ENCODE assay signal across 14 mouse cellular contexts in the genomic region with DNA sequence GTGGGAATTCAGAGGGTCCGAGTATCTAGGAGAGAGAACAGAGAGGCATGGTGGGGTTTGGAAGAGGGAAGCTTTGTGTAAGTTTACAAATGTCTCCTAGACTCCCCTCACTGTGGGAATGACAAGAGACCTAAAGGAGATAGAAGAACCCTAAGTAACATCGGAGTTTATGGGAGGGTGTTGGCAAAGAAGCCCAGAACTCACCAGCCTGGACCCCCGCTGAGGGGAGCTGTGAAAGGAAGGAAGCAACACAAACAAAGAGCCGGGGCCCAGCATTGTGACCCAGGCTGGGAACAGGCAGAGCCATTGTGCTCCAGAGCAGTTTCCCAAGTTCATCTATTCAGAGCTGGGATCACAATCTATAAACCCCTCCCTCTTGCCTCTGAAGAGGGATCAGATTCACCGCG. TPM values are rescaled to one million over a fixed set of nuclear protein-coding genes. Genes with fewer than 3 reads are reported as not detected.
DNase-seq lines count a peak whose midpoint lies in the region; ATAC-seq lines count a peak whose summit lies in the region.
"Had no signal": no experiment of that assay in that cellular context is flagged by ENCODE, and none has a peak within 500 bp of the region (broad histone marks: within the 10 kb centered on the region; RNA-seq: fewer than 3 reads in every experiment).

No protein-coding gene starts in this region.

- intact Hi-C loops in left cerebral cortex, postnatal 4 days (cut with DNase I), result no loop called here
- intact Hi-C loops in left cerebral cortex, postnatal 10 days (cut with DNase I), result loop anchor here (10.0 kb wide), 1 partner anchor 499 kb away; no protein-coding TSS in a partner anchor

- WGBS in embryonic facial prominence, embryonic 10.5 days, result 28% methylated on average over 6 of the region's 6 CpGs
- WGBS in neural tube, embryonic 15.5 days, result 14% methylated on average over 6 of the region's 6 CpGs

- no peak overlapping the region for H3K4me3 ChIP-seq in embryonic facial prominence, embryonic 10.5 days
- no peak overlapping the region for H3K4me3 ChIP-seq in neural tube, embryonic 15.5 days (replicated peaks)
- H3K4me3 ChIP-seq: liver, embryonic 15.5 days had no signal

- no peaks in the 10 kb centered on the region for H3K36me3 ChIP-seq in embryonic facial prominence, embryonic 10.5 days (replicated peaks)
- H3K36me3 ChIP-seq in neural tube, embryonic 15.5 days, result no peaks in the 10 kb centered on the region
- H3K36me3 ChIP-seq: liver, embryonic 15.5 days had no signal

- peaks cover 10% of the 10 kb centered on the region for H3K4me1 ChIP-seq in embryonic facial prominence, embryonic 10.5 days
- H3K4me1 ChIP-seq in neural tube, embryonic 15.5 days, result 0 out of 2 replicates have a peak, but pooled peaks cover 4% of the 10 kb centered on the region
- H3K4me1 ChIP-seq: liver, embryonic 15.5 days had no signal

- H3K27me3 ChIP-seq in embryonic facial prominence, embryonic 10.5 days (replicated peaks; ENCODE audit: low read depth, poor library complexity, severe bottlenecking), result no peaks in the 10 kb centered on the region
- no peaks in the 10 kb centered on the region for H3K27me3 ChIP-seq in neural tube, embryonic 15.5 days (replicated peaks)
- H3K27me3 ChIP-seq: liver, embryonic 15.5 days had no signal

- peak; percentile 13 for DNase-seq in left cerebral cortex, postnatal 4 days
- no peak for DNase-seq in left cerebral cortex, postnatal 10 days (ENCODE audit: extremely low spot score in 1 of 2, low spot score in 2 of 2)
- peak; percentile 36 for DNase-seq in embryonic facial prominence, embryonic 10.5 days (ENCODE audit: low spot score)
- DNase-seq in mesoderm, embryonic 11.5 days (ENCODE audit: low read depth, low spot score), result peak; percentile 42
- no peak for DNase-seq in layer of hippocampus, postnatal 25 days (ENCODE audit: extremely low spot score in 1 of 2, low spot score in 1 of 2)
- no peak for DNase-seq in gastrocnemius, adult 8-10 months (ENCODE audit: low spot score in 2 of 2)
- no peak for DNase-seq in kidney, postnatal 4 days
- DNase-seq: cerebellum, postnatal 36 days; gastrocnemius, postnatal 25 days; kidney, adult 11 months; spleen, adult 18-20 months had no signal

- no peaks in the 10 kb centered on the region for H3K9me3 ChIP-seq in embryonic facial prominence, embryonic 10.5 days
- no peaks in the 10 kb centered on the region for H3K9me3 ChIP-seq in neural tube, embryonic 15.5 days (replicated peaks)
- H3K9me3 ChIP-seq: liver, embryonic 15.5 days had no signal

- H3K9ac ChIP-seq in neural tube, embryonic 15.5 days (replicated peaks), result no peak overlapping the region
- H3K9ac ChIP-seq: liver, embryonic 15.5 days had no signal

- peak overlapping the region; percentile 54; the same call in 1 of the 2 replicates for H3K27ac ChIP-seq in embryonic facial prominence, embryonic 10.5 days (replicated peaks)
- no peak overlapping the region for H3K27ac ChIP-seq in neural tube, embryonic 15.5 days (replicated peaks)
- H3K27ac ChIP-seq: liver, embryonic 15.5 days had no signal

- peak; percentile 72 for ATAC-seq in neural tube, embryonic 15.5 days (ENCODE audit: low FRiP score)

- no peak overlapping the region for H3K4me2 ChIP-seq in neural tube, embryonic 15.5 days
- H3K4me2 ChIP-seq: liver, embryonic 15.5 days had no signal

RNA-seq across cellular contexts. Expression of a gene that starts 25.3 kb away (rescaled TPM):
- total RNA-seq in left cerebral cortex, postnatal 4 days (2021), result 1 to 10 TPM; 7.6 TPM
- 10 to 100 TPM in 1 of 2 experiments, 1 to 10 TPM in 1; 7.1 to 10.8 TPM for total RNA-seq in left cerebral cortex, postnatal 10 days (2021)
- 2.0 and 2.3 TPM in 2 replicates for polyA plus RNA-seq in embryonic facial prominence, embryonic 10.5 days (2016; fragmentation: Nextera tagmentation; extraction: Ambion mirVana)
- 4.0 and 6.1 TPM in 2 replicates for polyA plus RNA-seq in neural tube, embryonic 15.5 days (2015; fragmentation: Nextera tagmentation; extraction: Ambion mirVana)
- total RNA-seq in layer of hippocampus, postnatal 25 days (2021), result 10 to 100 TPM in 1 of 2 experiments, 1 to 10 TPM in 1; 7.8 to 10.5 TPM
- total RNA-seq in gastrocnemius, adult 8-10 months (2022), result 1 to 10 TPM; 2.5 to 6.8 (median 3.7) TPM
- total RNA-seq: MEL had no signal

Comparison
In these comparisons a context has a peak if more than half of its experiments do, and no peak if none do; other contexts are left out.
1. DNase-seq: peak in left cerebral cortex, postnatal 4 days (single experiment), embryonic facial prominence, embryonic 10.5 days (single experiment) and mesoderm, embryonic 11.5 days (single experiment); none in left cerebral cortex, postnatal 10 days (0 of 2), layer of hippocampus, postnatal 25 days (0 of 2), gastrocnemius, adult 8-10 months (0 of 2) and kidney, postnatal 4 days (0 of 2).